Mouse (Mus musculus): Measurements from ENCODE around the gene Bfsp1. TPM values are rescaled to one million over a fixed set of nuclear protein-coding genes. Genes with fewer than 3 reads are reported as not detected.

Bfsp1 gene
- total RNA-seq, 2 experiments from 2014 or later = 0.55 to 0.71 TPM

DNA sequence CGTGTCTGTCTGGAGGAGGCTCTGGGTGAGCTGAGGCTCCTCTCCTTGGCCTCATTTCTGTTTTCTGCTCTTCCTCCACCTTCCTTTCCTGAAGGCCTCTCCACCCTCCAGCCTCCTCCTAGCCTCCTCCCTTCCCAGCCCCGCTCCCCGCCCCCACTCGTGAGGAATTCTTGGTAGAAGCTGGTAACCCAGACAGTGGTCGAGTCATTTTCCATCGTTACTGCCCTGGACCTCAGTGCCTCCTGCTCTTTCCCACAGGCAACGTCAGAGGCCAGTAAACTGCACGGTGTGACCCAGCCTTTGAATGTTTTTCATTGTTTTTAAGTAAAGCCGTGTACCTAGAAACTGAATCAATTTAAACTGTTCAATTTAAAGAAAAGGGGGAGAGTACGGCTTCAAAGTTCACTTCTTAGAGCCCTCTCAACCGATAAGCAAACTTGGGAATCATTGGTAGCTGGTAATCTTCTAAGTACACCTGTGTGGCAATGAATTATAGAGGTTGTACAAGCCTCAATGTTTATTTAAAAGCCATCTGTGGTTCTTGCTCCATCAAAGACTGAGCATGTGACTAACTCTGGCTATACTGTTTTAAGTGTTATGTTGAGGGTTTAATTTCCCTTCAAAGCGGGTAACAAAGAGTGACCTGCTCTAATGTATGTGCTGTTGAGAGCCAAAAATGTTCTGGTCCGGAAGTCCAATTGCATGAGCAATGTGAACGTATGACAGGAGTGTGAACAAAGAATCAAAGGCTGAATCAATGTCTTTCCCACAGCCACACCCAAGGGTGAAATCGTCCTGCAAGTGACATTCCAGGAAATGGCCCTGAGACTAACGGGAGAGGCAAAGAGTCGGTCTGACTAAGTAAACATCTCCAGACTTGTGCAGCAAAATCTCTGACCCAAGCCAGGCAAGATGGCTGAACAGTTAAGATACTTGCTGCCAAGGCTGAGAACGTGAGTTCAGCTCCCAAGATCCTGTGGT lies 10.4 kb downstream of the Bfsp1 start:
- DNase-seq = no peak

- DNase-seq = peak; percentile 21 to 32
Measured at GRCm38 (mm10) chr2:143851354-143852221, 11.4 kb downstream of the Bfsp1 start.

DNA sequence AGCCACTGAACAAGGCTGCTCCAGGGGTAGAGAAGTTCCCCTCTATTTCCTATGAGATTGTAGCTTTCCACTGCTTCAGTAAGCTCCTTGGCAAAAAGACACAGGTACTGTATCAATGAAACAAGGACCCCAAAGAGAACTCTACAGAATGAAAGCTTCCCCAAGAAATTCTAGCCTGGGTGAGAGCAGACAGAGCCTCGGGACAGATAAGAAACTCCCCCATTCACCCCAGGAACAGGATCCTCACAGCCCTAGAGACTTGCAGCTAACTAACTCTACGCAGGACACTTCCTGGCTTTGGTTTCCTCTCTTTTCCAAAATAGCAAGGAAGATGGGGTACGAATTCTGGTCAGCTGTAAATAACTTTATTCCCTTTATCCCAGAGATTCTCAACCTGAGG lies 15.7 kb downstream of the Bfsp1 start:
- DNase-seq = no peak

DNA sequence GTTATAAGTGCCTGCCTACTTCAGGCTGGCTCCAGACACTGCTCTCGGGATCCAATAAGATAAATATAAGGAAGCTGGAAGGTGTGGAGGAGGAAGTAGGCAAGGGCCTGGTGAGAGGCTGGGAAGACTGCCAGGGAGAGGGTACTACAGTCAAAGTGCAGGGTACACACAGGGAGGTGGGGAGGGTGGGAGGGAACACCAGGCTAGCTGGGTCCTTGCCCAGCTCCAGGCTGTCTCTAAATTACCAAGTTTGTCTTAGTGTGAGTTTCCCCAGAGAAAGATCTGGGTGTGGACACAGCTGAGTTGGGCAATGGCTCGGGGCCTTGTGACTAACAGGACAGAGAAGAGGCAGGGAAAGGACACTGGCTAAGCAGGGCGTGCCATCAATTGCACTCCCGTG lies 16.2 kb downstream of the Bfsp1 start:
- DNase-seq = no peak

GRCm38 (mm10) chr2:143844779-143845178 lies 18.2 kb downstream of the Bfsp1 start:
- no peak for DNase-seq

- DNase-seq = no peak
Measured at GRCm38 (mm10) chr2:143841536-143841935, 21.4 kb downstream of the Bfsp1 start.

- DNase-seq = no peak
Measured at GRCm38 (mm10) chr2:143840895-143841294, 22.1 kb downstream of the Bfsp1 start.

DNA sequence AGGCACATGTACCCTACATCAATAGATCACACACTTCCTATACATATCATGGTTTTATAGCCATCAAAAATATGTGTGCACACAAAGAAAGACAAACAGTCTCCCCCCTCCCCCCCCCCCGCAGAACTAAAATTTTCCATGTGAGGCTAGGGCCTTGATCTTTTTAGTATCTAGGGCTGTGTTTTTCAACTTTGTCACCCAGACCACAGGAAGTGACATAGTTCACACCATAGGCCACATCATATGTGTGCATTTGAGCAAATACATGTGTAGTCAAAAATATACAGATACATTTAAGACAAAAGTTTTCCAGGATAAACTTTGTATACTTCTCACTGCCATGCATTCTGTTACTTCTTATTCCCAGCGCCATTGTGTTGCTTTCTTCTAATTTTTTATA lies 23.5 kb downstream of the Bfsp1 start:
- DNase-seq = no peak

GRCm38 (mm10) chr2:143838698-143839097 lies 24.3 kb downstream of the Bfsp1 start:
- no peak for DNase-seq

- DNase-seq = peak; percentile 64 to 75
Measured at GRCm38 (mm10) chr2:143837291-143837701, 25.7 kb downstream of the Bfsp1 start.

DNA sequence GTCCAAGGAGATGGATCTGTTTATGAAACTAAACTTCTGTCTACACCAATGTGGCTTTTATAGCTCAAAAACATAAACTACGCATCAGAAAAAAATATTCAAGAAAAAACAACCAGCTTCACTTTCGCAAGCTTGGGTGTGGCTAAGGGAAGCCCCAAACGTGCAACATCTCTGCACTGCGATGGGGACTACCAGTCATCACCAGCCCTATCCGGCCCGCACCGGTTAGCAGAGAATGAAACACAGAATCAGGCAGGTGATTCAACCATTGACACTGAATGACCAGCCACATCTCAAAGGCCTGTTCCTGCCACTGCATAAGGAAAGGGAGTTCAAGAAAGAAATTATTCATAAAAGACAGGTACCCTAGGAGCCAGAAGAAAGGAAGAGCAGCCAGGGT lies 27.2 kb downstream of the Bfsp1 start:
- no peak for DNase-seq

GRCm38 (mm10) chr2:143834082-143834481 lies 28.9 kb downstream of the Bfsp1 start:
- DNase-seq = no peak

DNA sequence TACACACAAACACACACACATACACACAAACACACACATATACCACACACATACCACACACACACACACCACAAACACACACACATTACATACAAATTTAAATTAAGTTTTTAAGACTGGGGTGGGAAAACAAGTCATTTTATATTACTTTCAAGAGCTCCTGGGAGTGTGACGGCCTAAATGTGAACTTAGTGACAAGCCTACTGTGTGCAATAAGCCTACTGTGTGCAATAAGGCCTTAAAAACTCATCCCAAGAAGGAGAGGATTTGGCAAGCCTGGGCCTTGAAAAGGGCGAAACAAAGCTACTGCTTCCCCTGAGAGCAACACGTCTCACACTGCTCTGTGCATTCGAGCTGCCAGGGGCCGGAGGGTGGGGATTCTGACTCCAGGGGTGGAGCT lies 30.3 kb downstream of the Bfsp1 start:
- no peak for DNase-seq

DNA sequence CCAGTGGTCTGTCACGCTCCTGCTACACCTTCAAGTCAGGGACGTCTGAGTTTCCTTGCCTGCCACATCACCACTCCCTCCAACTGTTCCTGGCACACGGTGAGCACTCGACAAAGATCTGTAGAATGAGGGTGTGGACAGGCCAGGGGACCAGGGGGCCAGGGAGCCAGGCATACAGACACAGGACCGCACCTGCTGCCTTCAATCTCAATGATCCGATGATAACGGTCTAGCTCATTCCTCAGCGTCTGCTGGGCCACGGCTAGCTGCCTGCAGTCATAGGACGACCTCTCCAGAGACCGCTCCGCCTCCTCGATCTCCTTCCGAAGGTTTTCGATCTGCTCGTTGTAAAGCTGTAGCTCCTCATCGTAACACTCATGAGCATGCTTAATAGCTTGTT lies 31.3 kb downstream of the Bfsp1 start:
- DNase-seq = no peak

DNA sequence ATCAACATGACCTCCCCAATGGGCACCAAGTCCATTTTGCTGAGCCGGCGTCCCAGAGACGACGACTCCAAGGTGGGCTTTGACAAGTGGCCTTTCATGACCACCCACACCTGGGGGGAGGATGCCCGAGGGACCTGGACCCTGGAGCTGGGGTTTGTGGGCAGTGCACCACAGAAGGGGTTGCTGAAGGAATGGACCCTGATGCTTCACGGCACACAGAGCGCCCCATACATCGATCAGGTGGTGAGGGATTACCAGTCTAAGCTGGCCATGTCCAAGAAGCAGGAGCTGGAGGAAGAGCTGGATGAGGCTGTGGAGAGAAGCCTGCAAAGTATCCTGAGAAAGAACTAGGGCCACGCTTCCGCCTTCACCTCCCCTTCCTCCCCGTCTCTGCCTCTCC lies 49.5 kb downstream of the Bfsp1 start:
- no peak for DNase-seq

DNA sequence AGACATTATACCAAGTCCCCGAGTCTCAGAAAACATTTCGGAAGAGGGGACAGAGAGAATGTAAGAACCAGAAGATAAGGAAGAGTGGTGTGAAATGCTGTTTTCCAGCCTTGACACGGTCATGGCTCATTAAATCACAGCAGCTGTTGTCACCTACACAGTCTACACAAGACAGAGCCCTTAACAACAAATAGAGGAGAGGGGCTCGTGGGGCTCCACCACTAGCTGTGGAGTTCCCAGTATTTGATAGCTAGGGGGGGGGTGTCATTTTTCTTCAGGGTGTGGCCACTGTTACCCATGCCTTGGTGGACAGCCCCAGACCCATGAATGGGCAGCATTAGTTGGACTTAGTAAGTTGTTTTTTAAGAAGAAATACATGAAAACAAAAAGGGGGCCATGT lies 50.7 kb downstream of the Bfsp1 start:
- DNase-seq = no peak

- DNase-seq = no peak
Measured at GRCm38 (mm10) chr2:143808789-143809188, 54.2 kb downstream of the Bfsp1 start.

- no peak for DNase-seq
Measured at GRCm38 (mm10) chr2:143806924-143807664, 55.9 kb downstream of the Bfsp1 start.

DNA sequence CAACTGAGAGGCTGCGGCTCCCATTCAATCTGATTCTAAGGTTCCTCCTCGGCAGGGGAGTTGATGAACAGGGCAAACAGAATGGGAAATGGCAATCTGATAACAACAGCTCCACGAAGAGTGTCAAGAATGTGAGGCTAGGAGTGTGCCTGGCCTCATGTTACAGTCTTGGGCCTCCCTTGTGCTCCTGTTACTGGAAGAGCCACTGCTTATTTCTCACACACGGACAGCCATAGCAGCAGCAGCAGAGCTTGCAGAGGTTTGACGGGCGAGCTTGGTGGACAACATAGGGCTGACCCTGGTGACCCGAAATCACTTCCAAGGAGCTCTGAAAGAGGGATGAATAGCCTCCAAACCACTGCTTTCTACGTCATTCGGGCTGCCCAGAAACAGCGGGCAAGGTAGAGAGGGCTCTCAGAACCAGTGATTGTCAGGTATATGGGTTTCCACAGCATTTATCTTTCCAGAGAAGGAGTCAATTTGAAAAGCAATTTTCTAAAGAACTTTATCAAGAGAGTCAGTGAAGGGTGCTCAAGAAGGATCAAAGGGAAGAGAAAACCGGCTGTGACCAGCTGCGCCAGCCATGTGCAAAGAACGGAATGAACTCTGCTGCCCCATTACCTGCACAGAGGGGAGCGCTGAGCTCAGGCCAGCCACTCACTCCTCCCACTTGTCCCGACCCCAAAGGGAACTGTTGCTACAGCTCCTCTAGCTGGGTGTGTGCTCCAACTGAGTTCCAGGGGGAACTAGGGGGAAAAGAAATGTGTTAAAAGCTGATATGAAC lies 56.6 kb downstream of the Bfsp1 start:
- DNase-seq = no peak

- DNase-seq = no peak
Measured at GRCm38 (mm10) chr2:143801097-143801496, 61.9 kb downstream of the Bfsp1 start.

GRCm38 (mm10) chr2:143796335-143797013 lies 66.5 kb downstream of the Bfsp1 start:
- DNase-seq = no peak

All from layer of hippocampus, postnatal 36 days (tissue).